Mouse (Mus musculus): ENCODE measurements at regions not wholly inside any gene's neighbourhood (a gene's known extent, or its start where the extent isn't known, plus 50 kb on each side); places are given as distances from the start of the nearest gene placed in this dataset.

GRCm38 (mm10) chr6:16312915-16313314, 585.3 kb downstream of the Tfec start:
- H3K4me2 ChIP-seq (replicated peaks; ENCODE audit: low read depth, low read length): no peak overlapping the region
- H3K4me1 ChIP-seq (ENCODE audit: insufficient read depth, low read depth, low read length): no peaks in the 10 kb centered on the region
- no peaks in the 10 kb centered on the region for H3K27me3 ChIP-seq (replicated peaks; ENCODE audit: insufficient read depth, low read length)
- no peaks in the 10 kb centered on the region for H3K36me3 ChIP-seq (ENCODE audit: insufficient read depth, low read length)
- TF ChIP-seq CTCF (IDR thresholded peaks at IDR 0.05) (no peak), EP300 (IDR thresholded peaks at IDR 0.05) (no peak)
- no peak overlapping the region for H3K27ac ChIP-seq (ENCODE audit: low read length)
- no peak overlapping the region for H3K4me3 ChIP-seq (ENCODE audit: low read depth, low read length)
- no peaks in the 10 kb centered on the region for H3K9me3 ChIP-seq (ENCODE audit: low read length)
- DNase-seq (ENCODE audit: low spot score) (no peak), ATAC-seq (no peak)
- 21% methylated on average over 1 of the region's 1 CpGs for WGBS
- no peak overlapping the region for H3K9ac ChIP-seq (replicated peaks; ENCODE audit: low read depth)

- WGBS: 62% methylated on average over 8 of the region's 8 CpGs
- no peak for ATAC-seq
- Histone ChIP-seq H3K4me3 (ENCODE audit: low read depth, low read length) (no peak overlapping the region), H3K4me2 (replicated peaks; ENCODE audit: low read depth, low read length) (no peak overlapping the region), H3K9me3 (ENCODE audit: low read length) (no peaks in the 10 kb centered on the region), H3K27ac (ENCODE audit: low read length) (no peak overlapping the region), H3K4me1 (ENCODE audit: insufficient read depth, low read depth, low read length) (no peaks in the 10 kb centered on the region), H3K9ac (replicated peaks; ENCODE audit: low read depth) (no peak overlapping the region), H3K36me3 (ENCODE audit: insufficient read depth, low read length) (no peaks in the 10 kb centered on the region), H3K27me3 (replicated peaks; ENCODE audit: insufficient read depth, low read length) (no peaks in the 10 kb centered on the region)
- no peak for DNase-seq (ENCODE audit: low spot score)
- TF ChIP-seq EP300 (IDR thresholded peaks at IDR 0.05) (no peak), CTCF (IDR thresholded peaks at IDR 0.05) (no peak)
These were observed 563.0 kb downstream of the Mdfic start for GRCm38 (mm10) chr6:16283328-16284072.

DNA sequence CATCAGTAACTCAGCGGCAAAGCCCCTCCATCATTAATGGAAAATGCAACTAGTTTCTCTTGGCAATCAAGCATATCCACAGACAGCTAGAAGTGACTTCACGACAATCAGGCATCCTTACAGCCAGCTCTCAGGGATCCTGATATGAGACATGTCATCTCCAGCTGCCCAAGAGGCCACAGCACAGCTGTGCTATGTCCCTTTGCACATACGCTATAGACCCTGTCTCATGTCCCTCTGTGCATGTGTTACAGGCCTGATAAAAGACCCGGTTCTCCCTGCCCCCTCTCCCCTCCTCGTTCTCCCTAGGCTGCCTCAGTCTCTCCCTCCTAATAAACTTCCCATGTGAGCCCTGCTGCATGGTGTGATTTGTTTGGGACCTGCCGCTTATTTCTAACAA, 561.5 kb downstream of the Mdfic start:
- Histone ChIP-seq H3K27me3 (replicated peaks; ENCODE audit: insufficient read depth, low read length) (no peaks in the 10 kb centered on the region), H3K4me3 (ENCODE audit: low read depth, low read length) (no peak overlapping the region), H3K9ac (replicated peaks; ENCODE audit: low read depth) (no peak overlapping the region), H3K4me2 (replicated peaks; ENCODE audit: low read depth, low read length) (no peak overlapping the region), H3K27ac (ENCODE audit: low read length) (no peak overlapping the region), H3K4me1 (ENCODE audit: insufficient read depth, low read depth, low read length) (no peaks in the 10 kb centered on the region), H3K36me3 (ENCODE audit: insufficient read depth, low read length) (no peaks in the 10 kb centered on the region), H3K9me3 (ENCODE audit: low read length) (no peaks in the 10 kb centered on the region)
- no peak for TF ChIP-seq CTCF (IDR thresholded peaks at IDR 0.05)
- no peak for TF ChIP-seq EP300 (IDR thresholded peaks at IDR 0.05)
- 56% methylated on average over 6 of the region's 6 CpGs for WGBS
- no peak for DNase-seq (ENCODE audit: low spot score)
- ATAC-seq: no peak

All from lung, postnatal 0 days (tissue).